Mouse (Mus musculus): Measurements from ENCODE around the gene Olfr209. TPM values are rescaled to one million over a fixed set of nuclear protein-coding genes. Genes with fewer than 3 reads are reported as not detected.
A peak's percentile ranks its signal among the peaks of the same experiment; 100 is the strongest.

Olfr209 gene
- not detected in 2 replicates for polyA plus RNA-seq (2012; rRNA removed)

GRCm38 (mm10) chr16:59363893-59364292 is at the start of gene Olfr209:
TSS of gene Olfr209 (minus strand) at chr16:59363993.
- Histone ChIP-seq H3K27me3 (ENCODE audit: control insufficient read depth, insufficient read depth, low read length) (no peaks in the 10 kb centered on the region), H3K36me3 (ENCODE audit: control insufficient read depth, insufficient read depth, low read length) (no peaks in the 10 kb centered on the region), H3K4me1 (ENCODE audit: control insufficient read depth, insufficient read depth, insufficient read length) (no peaks in the 10 kb centered on the region), H3K4me3 (ENCODE audit: extremely low read depth, insufficient read depth, insufficient read length) (no peak within 1 kb of the TSS), H3K27ac (ENCODE audit: insufficient read depth, low read length) (no peak within 1 kb of the TSS)
- TF ChIP-seq POLR2A (IDR thresholded peaks at IDR 0.05; ENCODE audit: low read depth, low read length), result no peak
- no peak for TF ChIP-seq CTCF (IDR thresholded peaks at IDR 0.05; ENCODE audit: extremely low read depth, insufficient read depth, insufficient read length, insufficient replicate concordance)
- DNase-seq (ENCODE audit: low read depth in 1 of 2, low spot score in 2 of 2), result no peak
- 81% methylated on average over 2 of the region's 2 CpGs for WGBS

- no peak for DNase-seq (ENCODE audit: low read depth in 1 of 2, low spot score in 2 of 2)
- Histone ChIP-seq H3K27ac (ENCODE audit: insufficient read depth, low read length) (no peak overlapping the region), H3K27me3 (ENCODE audit: control insufficient read depth, insufficient read depth, low read length) (no peaks in the 10 kb centered on the region), H3K36me3 (ENCODE audit: control insufficient read depth, insufficient read depth, low read length) (no peaks in the 10 kb centered on the region), H3K4me1 (ENCODE audit: control insufficient read depth, insufficient read depth, insufficient read length) (no peaks in the 10 kb centered on the region), H3K4me3 (ENCODE audit: extremely low read depth, insufficient read depth, insufficient read length) (no peak overlapping the region)
- WGBS, result 73% methylated on average over 4 of the region's 4 CpGs
- no peak for TF ChIP-seq POLR2A (IDR thresholded peaks at IDR 0.05; ENCODE audit: low read depth, low read length)
- no peak for TF ChIP-seq CTCF (IDR thresholded peaks at IDR 0.05; ENCODE audit: extremely low read depth, insufficient read depth, insufficient read length, insufficient replicate concordance)
Measured at GRCm38 (mm10) chr16:59413475-59413874, 49.7 kb upstream of the Olfr209 start.

GRCm38 (mm10) chr16:59409800-59410199 is 46.0 kb upstream of the Olfr209 start:
- H3K4me3 ChIP-seq (ENCODE audit: extremely low read depth, insufficient read depth, insufficient read length), result no peak overlapping the region
- no peaks in the 10 kb centered on the region for H3K36me3 ChIP-seq (ENCODE audit: control insufficient read depth, insufficient read depth, low read length)
- H3K27ac ChIP-seq (ENCODE audit: insufficient read depth, low read length), result no peak overlapping the region
- TF ChIP-seq CTCF (IDR thresholded peaks at IDR 0.05; ENCODE audit: extremely low read depth, insufficient read depth, insufficient read length, insufficient replicate concordance) (no peak), POLR2A (IDR thresholded peaks at IDR 0.05; ENCODE audit: low read depth, low read length) (no peak)
- no peaks in the 10 kb centered on the region for H3K4me1 ChIP-seq (ENCODE audit: control insufficient read depth, insufficient read depth, insufficient read length)
- 76% methylated on average over 2 of the region's 2 CpGs for WGBS
- no peak for DNase-seq (ENCODE audit: low read depth in 1 of 2, low spot score in 2 of 2)
- H3K27me3 ChIP-seq (ENCODE audit: control insufficient read depth, insufficient read depth, low read length), result no peaks in the 10 kb centered on the region

DNA sequence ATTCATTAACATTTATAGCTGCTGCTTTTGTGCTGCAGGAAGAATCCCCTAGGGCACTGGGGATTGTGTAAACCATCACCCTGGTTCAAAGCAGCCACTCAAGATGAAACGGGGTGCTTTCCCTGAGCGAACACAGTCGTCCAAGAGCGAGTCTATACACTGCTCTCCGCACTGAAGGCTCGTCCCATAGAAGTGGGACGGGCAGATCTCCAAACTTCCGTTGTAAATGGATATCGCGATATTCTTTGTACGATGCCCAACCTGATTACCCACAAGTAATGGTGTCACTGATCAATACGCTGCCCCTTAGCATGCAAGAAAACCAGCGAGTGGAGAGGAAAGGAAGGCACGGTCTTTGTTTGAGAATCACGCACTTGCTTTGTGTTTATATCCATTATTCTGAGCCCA is 45.6 kb upstream of the Olfr209 start:
- H3K27ac ChIP-seq (ENCODE audit: insufficient read depth, low read length), result no peak overlapping the region
- no peak for DNase-seq (ENCODE audit: low read depth in 1 of 2, low spot score in 2 of 2)
- H3K4me3 ChIP-seq (ENCODE audit: extremely low read depth, insufficient read depth, insufficient read length), result no peak overlapping the region
- 84% methylated on average over 15 of the region's 15 CpGs for WGBS
- no peaks in the 10 kb centered on the region for H3K27me3 ChIP-seq (ENCODE audit: control insufficient read depth, insufficient read depth, low read length)
- no peaks in the 10 kb centered on the region for H3K4me1 ChIP-seq (ENCODE audit: control insufficient read depth, insufficient read depth, insufficient read length)
- TF ChIP-seq CTCF (IDR thresholded peaks at IDR 0.05; ENCODE audit: extremely low read depth, insufficient read depth, insufficient read length, insufficient replicate concordance), result no peak
- no peak for TF ChIP-seq POLR2A (IDR thresholded peaks at IDR 0.05; ENCODE audit: low read depth, low read length)
- H3K36me3 ChIP-seq (ENCODE audit: control insufficient read depth, insufficient read depth, low read length), result no peaks in the 10 kb centered on the region

DNA sequence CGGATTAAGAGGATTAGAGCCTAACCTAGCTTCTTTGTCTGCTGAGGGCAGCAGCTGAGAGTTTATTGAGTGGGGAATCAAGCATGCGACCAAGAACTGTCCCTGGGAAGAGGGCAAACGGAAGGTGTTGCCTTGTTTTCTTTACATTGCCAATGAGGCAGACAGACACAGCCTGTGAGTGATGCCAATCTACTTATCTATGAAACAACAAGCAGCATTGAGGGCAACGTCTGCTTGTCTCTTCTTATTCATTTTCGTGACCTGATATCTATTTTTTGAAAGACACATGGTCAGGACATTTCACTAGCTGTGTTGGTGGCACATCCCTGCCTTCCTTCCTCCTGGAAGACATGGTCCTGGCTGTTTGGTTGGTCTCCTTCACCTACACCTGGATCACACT is 43.2 kb upstream of the Olfr209 start, which contains the start of gene Gabrr3:
Gabrr3 (plus strand) TSS at position 301 of the 400 bp plus-strand sequence.
- H3K27ac ChIP-seq (ENCODE audit: insufficient read depth, low read length), result no peak within 1 kb of the TSS
- H3K36me3 ChIP-seq (ENCODE audit: control insufficient read depth, insufficient read depth, low read length), result no peaks in the 10 kb centered on the region
- DNase-seq (ENCODE audit: low read depth in 1 of 2, low spot score in 2 of 2), result no peak
- no peak within 1 kb of the TSS for H3K4me3 ChIP-seq (ENCODE audit: extremely low read depth, insufficient read depth, insufficient read length)
- 83% methylated on average over 5 of the region's 5 CpGs for WGBS
- H3K27me3 ChIP-seq (ENCODE audit: control insufficient read depth, insufficient read depth, low read length), result no peaks in the 10 kb centered on the region
- TF ChIP-seq CTCF (IDR thresholded peaks at IDR 0.05; ENCODE audit: extremely low read depth, insufficient read depth, insufficient read length, insufficient replicate concordance), result no peak
- TF ChIP-seq POLR2A (IDR thresholded peaks at IDR 0.05; ENCODE audit: low read depth, low read length), result no peak
- H3K4me1 ChIP-seq (ENCODE audit: control insufficient read depth, insufficient read depth, insufficient read length), result no peaks in the 10 kb centered on the region

- DNase-seq (ENCODE audit: low read depth in 1 of 2, low spot score in 2 of 2), result no peak
- TF ChIP-seq CTCF (IDR thresholded peaks at IDR 0.05; ENCODE audit: extremely low read depth, insufficient read depth, insufficient read length, insufficient replicate concordance) (no peak), POLR2A (IDR thresholded peaks at IDR 0.05; ENCODE audit: low read depth, low read length) (no peak)
- 61% methylated on average over 9 of the region's 9 CpGs for WGBS
- Histone ChIP-seq H3K27me3 (ENCODE audit: control insufficient read depth, insufficient read depth, low read length) (no peaks in the 10 kb centered on the region), H3K4me3 (ENCODE audit: extremely low read depth, insufficient read depth, insufficient read length) (no peak overlapping the region), H3K4me1 (ENCODE audit: control insufficient read depth, insufficient read depth, insufficient read length) (no peaks in the 10 kb centered on the region), H3K36me3 (ENCODE audit: control insufficient read depth, insufficient read depth, low read length) (no peaks in the 10 kb centered on the region), H3K27ac (ENCODE audit: insufficient read depth, low read length) (no peak overlapping the region)
Measured at GRCm38 (mm10) chr16:59404798-59405197, 41.0 kb upstream of the Olfr209 start.

GRCm38 (mm10) chr16:59403684-59404083 is 39.9 kb upstream of the Olfr209 start:
- Histone ChIP-seq H3K27ac (ENCODE audit: insufficient read depth, low read length) (no peak overlapping the region), H3K4me3 (ENCODE audit: extremely low read depth, insufficient read depth, insufficient read length) (no peak overlapping the region), H3K4me1 (ENCODE audit: control insufficient read depth, insufficient read depth, insufficient read length) (no peaks in the 10 kb centered on the region), H3K27me3 (ENCODE audit: control insufficient read depth, insufficient read depth, low read length) (no peaks in the 10 kb centered on the region), H3K36me3 (ENCODE audit: control insufficient read depth, insufficient read depth, low read length) (no peaks in the 10 kb centered on the region)
- 11% methylated on average over 4 of the region's 4 CpGs for WGBS
- no peak for DNase-seq (ENCODE audit: low read depth in 1 of 2, low spot score in 2 of 2)
- TF ChIP-seq CTCF (IDR thresholded peaks at IDR 0.05; ENCODE audit: extremely low read depth, insufficient read depth, insufficient read length, insufficient replicate concordance) (peak; percentile 31; the same call in 1 of the 2 replicates), POLR2A (IDR thresholded peaks at IDR 0.05; ENCODE audit: low read depth, low read length) (no peak)
